Mouse (Mus musculus): Measurements from ENCODE around the gene Cgrrf1.

Gene Cgrrf1

GRCm38 (mm10) chr14:46831837-46832333, at the start of gene Cgrrf1:
Gene Cgrrf1 (plus strand): TSS chr14:46832125.
- in situ Hi-C loops (cut with MboI; ENCODE audit: unreplicated experiment in 2 of 2), result no loop called here

GRCm38 (mm10) chr14:46782187-46782828, 49.6 kb upstream of the Cgrrf1 start:
- in situ Hi-C loops (cut with MboI; ENCODE audit: unreplicated experiment in 2 of 2), result no loop called here

GRCm38 (mm10) chr14:46783327-46783926, 48.5 kb upstream of the Cgrrf1 start:
- in situ Hi-C loops (cut with MboI; ENCODE audit: unreplicated experiment in 2 of 2), result no loop called here

DNA sequence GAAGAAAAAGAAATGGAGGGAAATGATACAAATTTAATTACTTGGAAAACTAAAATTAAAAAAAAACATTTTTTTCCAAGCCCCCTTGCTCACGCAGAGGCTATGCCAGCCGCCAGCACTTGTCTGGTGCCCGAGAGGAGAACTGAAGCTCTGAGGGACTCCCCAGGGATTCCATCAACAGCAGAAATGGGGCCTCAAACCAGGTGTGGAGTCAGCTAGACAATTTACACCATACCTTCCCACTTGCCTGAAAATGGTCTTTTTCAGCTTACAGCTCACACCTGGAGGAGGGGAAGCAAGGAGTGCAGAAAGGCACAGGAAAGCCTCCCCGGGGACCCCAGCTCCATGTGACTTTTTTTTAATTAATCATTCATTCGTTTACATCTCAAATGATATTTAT, 46.7 kb upstream of the Cgrrf1 start:
- in situ Hi-C loops (cut with MboI; ENCODE audit: unreplicated experiment in 2 of 2), result loop anchor here in 1 of 2 experiments (5.0 kb wide), 1 partner anchor 37 kb away; the partner anchor contains the start of gene Gmfb

DNA sequence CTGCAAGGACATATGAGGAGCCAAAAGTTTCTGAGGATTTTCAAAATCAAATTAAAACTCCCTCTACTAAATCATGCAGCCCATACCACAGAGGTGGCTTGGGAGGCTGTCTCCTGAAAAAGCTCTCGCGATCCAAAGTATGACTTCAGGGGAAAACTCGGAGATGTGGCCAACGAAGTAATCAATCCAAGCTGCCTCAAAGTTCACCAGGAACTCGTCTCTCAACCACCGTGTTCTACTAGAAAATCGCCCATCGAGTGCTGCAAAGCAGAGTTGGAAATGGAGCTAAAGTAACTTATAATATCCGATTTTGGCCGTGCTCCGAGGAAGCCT, 44.5 kb upstream of the Cgrrf1 start:
- in situ Hi-C loops (cut with MboI; ENCODE audit: unreplicated experiment in 2 of 2), result loop anchor here in 1 of 2 experiments (5.0 kb wide), 1 partner anchor 35 kb away; the partner anchor contains the start of gene Gmfb

GRCm38 (mm10) chr14:46787787-46788504, 44.0 kb upstream of the Cgrrf1 start, which contains the start of gene Cnih1:
Gene Cnih1 (minus strand): TSS chr14:46788411.
- in situ Hi-C loops (cut with MboI; ENCODE audit: unreplicated experiment in 2 of 2), result loop anchor here in 1 of 2 experiments (5.0 kb wide), 1 partner anchor 34 kb away; the partner anchor contains the start of gene Gmfb

DNA sequence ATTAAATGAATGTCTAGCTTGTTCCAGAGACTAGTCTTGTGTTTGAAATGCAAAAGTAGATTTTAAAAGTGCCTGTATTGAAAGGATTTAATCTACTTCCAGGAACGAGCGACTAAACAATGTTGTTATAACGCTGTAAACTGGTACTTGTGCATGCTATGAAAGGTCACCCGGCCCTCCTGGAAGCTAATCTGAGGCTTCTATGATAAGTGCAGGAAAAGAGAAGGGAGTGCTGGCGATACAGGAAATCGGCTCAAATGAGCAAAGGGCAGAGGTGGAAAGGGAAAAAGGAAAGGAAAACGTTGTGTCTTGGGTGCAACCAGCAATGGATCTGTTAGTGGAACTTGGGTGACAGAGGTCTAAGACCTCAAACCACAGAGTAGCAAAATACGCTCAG, 43.4 kb upstream of the Cgrrf1 start:
- in situ Hi-C loops (cut with MboI; ENCODE audit: unreplicated experiment in 2 of 2), result loop anchor here in 1 of 2 experiments (5.0 kb wide), 1 partner anchor 34 kb away; the partner anchor contains the start of gene Gmfb

GRCm38 (mm10) chr14:46790303-46790702, 41.6 kb upstream of the Cgrrf1 start:
- in situ Hi-C loops (cut with MboI; ENCODE audit: unreplicated experiment in 2 of 2), result no loop called here

- in situ Hi-C loops (cut with MboI; ENCODE audit: unreplicated experiment in 2 of 2), result no loop called here
These were observed 41.2 kb upstream of the Cgrrf1 start for GRCm38 (mm10) chr14:46790723-46791122.

GRCm38 (mm10) chr14:46794157-46794556, 37.8 kb upstream of the Cgrrf1 start:
- in situ Hi-C loops (cut with MboI; ENCODE audit: unreplicated experiment in 2 of 2), result no loop called here

DNA sequence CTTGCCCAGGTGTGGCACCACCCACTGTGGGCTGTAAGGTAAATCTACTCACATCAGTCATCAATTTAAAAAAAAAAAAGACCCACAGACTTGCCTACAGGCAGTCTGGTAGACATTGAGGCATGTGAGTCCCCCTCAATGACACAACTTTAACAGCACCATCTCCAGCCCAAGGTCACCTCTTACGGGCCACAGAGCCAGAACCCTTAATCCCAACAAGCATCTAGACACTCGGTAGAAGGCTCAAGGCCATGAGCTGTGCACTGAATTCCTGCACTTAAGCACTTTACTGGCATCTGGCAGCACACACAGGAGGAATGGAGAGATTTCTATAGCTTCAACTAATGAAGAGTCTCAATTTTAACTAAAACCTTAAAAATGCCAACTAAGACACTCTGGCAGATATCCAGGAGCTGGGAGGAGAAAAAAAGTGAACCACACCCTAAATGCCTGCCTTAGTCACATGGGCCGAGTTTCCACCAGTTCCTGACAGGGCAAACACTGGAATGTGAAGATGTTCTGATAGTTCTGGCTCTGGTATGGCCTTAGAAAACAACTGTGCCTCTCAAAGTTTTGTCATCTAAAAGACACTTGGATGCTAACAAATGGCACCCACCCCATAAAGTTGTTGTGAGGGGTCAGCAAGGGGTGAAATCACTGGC, 31.1 kb upstream of the Cgrrf1 start:
- in situ Hi-C loops (cut with MboI; ENCODE audit: unreplicated experiment in 2 of 2), result loop anchor here in 1 of 2 experiments (25.0 kb wide), 1 partner anchor 1589 kb away; the partner anchor contains the start of genes Gpr137c and Txndc16

DNA sequence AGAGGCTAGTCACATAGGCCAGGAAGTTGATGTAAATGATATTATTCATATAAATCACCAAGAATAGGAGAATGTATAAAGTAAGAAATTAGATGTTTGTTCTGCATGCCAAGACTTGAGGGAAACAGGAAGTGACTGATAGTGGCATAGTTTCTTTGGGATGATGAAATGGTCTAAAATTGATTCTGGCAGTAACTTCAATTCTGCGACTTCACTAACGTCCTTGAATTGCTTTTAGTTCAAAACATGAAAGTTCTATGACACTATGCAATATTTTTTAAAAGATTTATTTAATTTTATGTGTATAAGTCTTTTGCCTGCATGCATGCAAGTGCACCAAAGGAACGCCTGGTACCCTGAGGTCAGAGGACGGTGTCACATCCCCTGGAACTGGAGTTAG, 28.7 kb upstream of the Cgrrf1 start:
- in situ Hi-C loops (cut with MboI; ENCODE audit: unreplicated experiment in 2 of 2), result loop anchor here in 1 of 2 experiments (25.0 kb wide), 1 partner anchor 1591 kb away; the partner anchor contains the start of genes Gpr137c and Txndc16

- in situ Hi-C loops (cut with MboI; ENCODE audit: unreplicated experiment in 2 of 2), result loop anchor here in 1 of 2 experiments (25.0 kb wide), 1 partner anchor 1591 kb away; the partner anchor contains the start of genes Gpr137c and Txndc16
These were observed 28.1 kb upstream of the Cgrrf1 start for GRCm38 (mm10) chr14:46803791-46804190.

DNA sequence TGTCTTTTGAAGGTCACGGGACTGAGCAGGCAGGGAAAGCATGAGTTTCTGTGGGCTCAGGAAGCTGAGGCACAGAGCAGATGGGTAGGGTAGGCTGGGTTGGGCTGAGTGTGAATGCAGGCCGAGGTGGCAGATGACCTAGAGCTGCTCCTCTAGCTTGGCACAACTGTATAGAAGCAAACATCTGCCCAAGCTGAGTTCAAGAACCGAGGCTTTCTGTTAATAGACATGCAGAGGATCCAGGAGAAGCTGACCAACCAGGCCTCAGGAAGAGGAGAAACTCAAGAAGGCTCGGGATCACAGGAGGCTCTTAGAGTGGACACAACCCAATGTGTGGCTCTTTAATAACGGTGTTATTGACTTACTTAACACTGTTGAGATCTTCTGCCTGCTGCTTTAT, 25.7 kb upstream of the Cgrrf1 start:
- in situ Hi-C loops (cut with MboI; ENCODE audit: unreplicated experiment in 2 of 2), result loop anchor here in 1 of 2 experiments (25.0 kb wide), 1 partner anchor 1594 kb away; the partner anchor contains the start of genes Gpr137c and Txndc16

GRCm38 (mm10) chr14:46807927-46808326, 24.0 kb upstream of the Cgrrf1 start:
- in situ Hi-C loops (cut with MboI; ENCODE audit: unreplicated experiment in 2 of 2), result loop anchor here in 1 of 2 experiments (25.0 kb wide), 1 partner anchor 1596 kb away; the partner anchor contains the start of genes Gpr137c and Txndc16

- in situ Hi-C loops (cut with MboI; ENCODE audit: unreplicated experiment in 2 of 2), result loop anchor here in 1 of 2 experiments (25.0 kb wide), 1 partner anchor 1603 kb away; the partner anchor contains the start of genes Gpr137c and Txndc16
These were observed 16.3 kb upstream of the Cgrrf1 start for GRCm38 (mm10) chr14:46815640-46816039.

DNA sequence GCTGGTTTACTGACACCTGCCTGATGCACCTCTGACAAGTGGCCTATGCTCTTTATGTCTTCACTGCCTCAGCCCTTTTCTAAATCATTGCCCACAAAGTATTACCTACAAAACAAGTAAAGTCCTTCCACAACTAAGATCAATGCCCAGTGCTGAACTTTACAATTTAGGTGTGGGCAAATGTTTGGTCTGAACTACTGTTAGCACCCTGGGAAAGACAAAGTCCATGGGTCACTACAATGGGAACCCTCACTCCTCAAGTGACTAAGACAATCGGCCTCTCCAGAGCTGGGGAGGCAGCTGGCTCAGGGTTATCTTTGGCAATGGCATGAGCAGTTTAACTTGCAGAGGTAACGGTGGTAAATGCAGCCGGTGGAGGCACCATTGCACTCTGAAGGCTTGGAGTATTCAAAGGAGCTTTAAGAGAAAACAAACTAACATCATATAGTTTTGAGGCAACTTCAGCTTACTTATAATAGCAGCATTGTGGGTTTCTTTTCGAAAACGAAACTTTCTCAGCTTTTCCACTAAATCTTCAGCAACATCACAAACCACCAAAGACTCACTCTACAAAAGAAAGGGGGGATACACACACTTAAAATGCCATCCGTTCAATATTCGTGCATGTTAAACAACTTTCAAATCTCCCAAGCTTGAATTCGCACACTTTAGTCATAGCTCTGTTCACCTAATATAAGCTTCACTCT, 14.9 kb upstream of the Cgrrf1 start:
- in situ Hi-C loops (cut with MboI; ENCODE audit: unreplicated experiment in 2 of 2), result loop anchor here in 1 of 2 experiments (25.0 kb wide), 1 partner anchor 1605 kb away; the partner anchor contains the start of genes Gpr137c and Txndc16

- in situ Hi-C loops (cut with MboI; ENCODE audit: unreplicated experiment in 2 of 2), result loop anchor here in 1 of 2 experiments (25.0 kb wide), 1 partner anchor 1606 kb away; the partner anchor contains the start of genes Gpr137c and Txndc16
These were observed 13.2 kb upstream of the Cgrrf1 start for GRCm38 (mm10) chr14:46818743-46819142.

GRCm38 (mm10) chr14:46819961-46820360, 12.0 kb upstream of the Cgrrf1 start:
- in situ Hi-C loops (cut with MboI; ENCODE audit: unreplicated experiment in 2 of 2), result loop anchor here in 1 of 2 experiments (5.0 to 25.0 kb wide), 2 partner anchors 33 to 1608 kb away; partner anchors contain the start of genes Cnih1, Gpr137c and Txndc16
